In genomic region chr14:48443796-48444195, GRCm38 (mm10) we compare ENCODE assay signal across 9 mouse cellular contexts. TPM values are rescaled to one million over a fixed set of nuclear protein-coding genes. Genes with fewer than 3 reads are reported as not detected.
DNase-seq lines count a peak whose midpoint lies in the region; ATAC-seq and TF ChIP-seq lines count a peak whose summit lies in the region.
"Had no signal": no experiment of that assay in that cellular context is flagged by ENCODE, and none has a peak within 500 bp of the region (broad histone marks: within the 10 kb centered on the region; RNA-seq: fewer than 3 reads in every experiment).

No protein-coding gene starts in this region.

- no peak overlapping the region for H3K27ac ChIP-seq in midbrain, embryonic 11.5 days (ENCODE audit: low read depth, low read length)
- H3K27ac ChIP-seq in midbrain, embryonic 10.5 days (replicated peaks) = no peak overlapping the region
- no peak overlapping the region for H3K27ac ChIP-seq in layer of hippocampus, adult 2 months
- H3K27ac ChIP-seq: intestine, embryonic 15.5 days had no signal

- no peaks in the 10 kb centered on the region for H3K27me3 ChIP-seq in midbrain, embryonic 11.5 days (ENCODE audit: control insufficient read depth, insufficient read depth, low read length)
- no peaks in the 10 kb centered on the region for H3K27me3 ChIP-seq in midbrain, embryonic 10.5 days (ENCODE audit: low read depth, poor library complexity, severe bottlenecking)
- H3K27me3 ChIP-seq: intestine, embryonic 15.5 days had no signal

- no peak for ATAC-seq in midbrain, embryonic 11.5 days (ENCODE audit: low FRiP score)
- peak; percentile 71 for ATAC-seq in granulocyte monocyte progenitor cell, adult 5-6 weeks (replicated peaks; ENCODE audit: poor library complexity, severe bottlenecking)
- ATAC-seq: intestine, embryonic 15.5 days had no signal

- no peak for TF ChIP-seq CTCF in layer of hippocampus, adult 2 months (conservative IDR thresholded peaks at IDR 0.05)

- no peak overlapping the region for H3K4me2 ChIP-seq in midbrain, embryonic 11.5 days
- H3K4me2 ChIP-seq: intestine, embryonic 15.5 days had no signal

- peaks cover 8% of the 10 kb centered on the region for H3K4me1 ChIP-seq in midbrain, embryonic 11.5 days (ENCODE audit: control insufficient read depth, insufficient read depth, low read length)
- peaks cover 13% of the 10 kb centered on the region for H3K4me1 ChIP-seq in midbrain, embryonic 10.5 days

- DNase-seq in adrenal gland, adult (ENCODE audit: inconsistent age in 2 of 2, low spot score in 1 of 2) = peak; percentile 40 to 90
- no peak for DNase-seq in adrenal gland, postnatal 25 days
- DNase-seq in midbrain, embryonic 11.5 days (ENCODE audit: low spot score, missing footprints) = peak; percentile 56
- no peak for DNase-seq in midbrain, embryonic 10.5 days (ENCODE audit: low spot score)
- peak; percentile 23 for DNase-seq in skeletal muscle tissue, adult 2 months (ENCODE audit: low read depth, low spot score)
- DNase-seq in gastrocnemius, adult 8-10 months (ENCODE audit: low spot score in 2 of 2) = no peak
- no peak for DNase-seq in layer of hippocampus, adult 2 months (ENCODE audit: low spot score in 2 of 2)

- WGBS in midbrain, embryonic 11.5 days = 55% methylated on average over 3 of the region's 3 CpGs
- 52% methylated on average over 3 of the region's 3 CpGs for WGBS in midbrain, embryonic 10.5 days

- no peaks in the 10 kb centered on the region for H3K36me3 ChIP-seq in midbrain, embryonic 11.5 days (ENCODE audit: control insufficient read depth, insufficient read depth, low read length)
- no peaks in the 10 kb centered on the region for H3K36me3 ChIP-seq in midbrain, embryonic 10.5 days
- H3K36me3 ChIP-seq: intestine, embryonic 15.5 days had no signal

- no peaks in the 10 kb centered on the region for H3K9me3 ChIP-seq in midbrain, embryonic 11.5 days (ENCODE audit: control insufficient read depth, low read length)
- no peaks in the 10 kb centered on the region for H3K9me3 ChIP-seq in midbrain, embryonic 10.5 days (replicated peaks)
- H3K9me3 ChIP-seq: intestine, embryonic 15.5 days had no signal

- no peak overlapping the region for H3K9ac ChIP-seq in midbrain, embryonic 11.5 days (ENCODE audit: low read length)
- H3K9ac ChIP-seq: intestine, embryonic 15.5 days had no signal

- no peak overlapping the region for H3K4me3 ChIP-seq in midbrain, embryonic 11.5 days (ENCODE audit: low read depth, low read length)
- no peak overlapping the region for H3K4me3 ChIP-seq in midbrain, embryonic 10.5 days
- H3K4me3 ChIP-seq in layer of hippocampus, adult 2 months = no peak overlapping the region
- H3K4me3 ChIP-seq: intestine, embryonic 15.5 days had no signal

RNA-seq across cellular contexts. Expression of gene Tmem260, which starts 2.1 kb away (rescaled TPM):
- 36.4 and 37.6 TPM in 2 replicates for total RNA-seq in adrenal gland, postnatal 25 days (2021)
- polyA plus RNA-seq in midbrain, embryonic 11.5 days (2014; fragmentation: Nextera tagmentation; extraction: Ambion mirVana) = 25.2 and 27.9 TPM in 2 replicates
- 19.3 and 21.0 TPM in 2 replicates for polyA plus RNA-seq in midbrain, embryonic 10.5 days (2016; fragmentation: Nextera tagmentation; extraction: Ambion mirVana)
- total RNA-seq in granulocyte monocyte progenitor cell, adult 5-6 weeks (2014; fragmentation: Nextera tagmentation) = 21.3 and 22.0 TPM in 2 replicates
- total RNA-seq in granulocyte monocyte progenitor cell, adult 5-6 weeks (2017) = 20.2 and 22.2 TPM in 2 replicates
- 1 to 10 TPM; 2.9 to 4.3 (median 3.7) TPM for total RNA-seq in gastrocnemius, adult 8-10 months (2022)
- total RNA-seq in layer of hippocampus, adult 2 months (2021) = 10 to 100 TPM; 24.7 to 27.3 TPM

Comparison
In these comparisons a context has a peak if more than half of its experiments do, and no peak if none do; other contexts are left out.
1. DNase-seq: peak in adrenal gland, adult (2 of 2), midbrain, embryonic 11.5 days (single experiment) and skeletal muscle tissue, adult 2 months (single experiment); none in adrenal gland, postnatal 25 days (single experiment), midbrain, embryonic 10.5 days (single experiment), gastrocnemius, adult 8-10 months (0 of 2) and layer of hippocampus, adult 2 months (0 of 2).